Mouse (Mus musculus) stomach, embryonic 14.5 days (tissue): ENCODE measurements around the gene Epha2. TPM values are rescaled to one million over a fixed set of nuclear protein-coding genes. Genes with fewer than 3 reads are reported as not detected.

Source experiments
- ATAC-seq: fragments of 200-750 bp; cut with Nextera tagmentation; 2 replicates; pipeline ENCODE4 v1.8.0; 2017; ENCODE audit warnings: low read depth, moderate TSS enrichment; ENCODE audit not compliant: insufficient number of reproducible peaks, insufficient read depth, low FRiP score
- H3K27ac ChIP-seq: fragments of 300-500 bp; sonication (generic); 2 replicates; pipeline ENCODE4 v1.5.1; 2014; ENCODE audit warnings: mild to moderate bottlenecking, low read length, moderate library complexity, mixed read lengths
- H3K27me3 ChIP-seq: fragments of 300-500 bp; sonication (generic); 2 replicates; pipeline ENCODE4 v1.6.1; 2014; ENCODE audit warnings: low read length, control low read depth, mixed read lengths; ENCODE audit not compliant: control insufficient read depth, insufficient read depth
- H3K36me3 ChIP-seq: fragments of 300-500 bp; sonication (generic); 2 replicates; pipeline ENCODE4 v1.6.1; 2014; ENCODE audit warnings: mild to moderate bottlenecking, control low read depth, low read length, moderate library complexity, mixed read lengths; ENCODE audit not compliant: control insufficient read depth, insufficient read depth
- H3K4me1 ChIP-seq: fragments of 300-500 bp; sonication (generic); 2 replicates; pipeline ENCODE4 v1.6.1; 2014; ENCODE audit warnings: low read length, control low read depth, mixed read lengths; ENCODE audit not compliant: control insufficient read depth, insufficient read depth
- H3K4me2 ChIP-seq: fragments of 300-500 bp; sonication (generic); replicated peaks from 2 replicates; pipeline ENCODE4 v1.6.1; 2014; ENCODE audit warnings: low read depth, low read length, control low read depth
- H3K4me3 ChIP-seq: fragments of 300-500 bp; sonication (generic); 2 replicates; pipeline ENCODE4 v1.5.1; 2014; ENCODE audit warnings: low read depth, low read length, control low read depth
- H3K9ac ChIP-seq: fragments of 300-500 bp; sonication (generic); replicated peaks from 2 replicates; pipeline ENCODE4 v1.6.1; 2014; ENCODE audit warnings: low read depth, mild to moderate bottlenecking, control low read depth, low read length, moderate library complexity, mixed read lengths
- H3K9me3 ChIP-seq: fragments of 300-500 bp; sonication (generic); 2 replicates; pipeline ENCODE4 v1.6.1; 2016; ENCODE audit warnings: low read depth, low read length, control low read depth; ENCODE audit not compliant: control insufficient read depth
- WGBS: fragments of 180-500 bp; shearing (Covaris S2); extraction: QIAGEN DNeasy Blood & Tissue Kit; methylation state at CpG from one replicate; pipeline ENCODE4 v1.1.7; 2014; 5-methylcytosine and 5-hydroxymethylcytosine counted together
- polyA plus RNA-seq: library from polyadenylated mRNA; unstranded; fragments of >200 nt; fragmentation: Nextera tagmentation; extraction: Ambion mirVana; gene quantifications from 2 replicates; pipeline ENCODE4 v1.2.1, GENCODE M21; 2014

The Epha2 gene
- polyA plus RNA-seq, 1 experiment from 2014 or later: 2.8 TPM

GRCm38 (mm10) chr4:141310191-141310606 lies 9.2 kb downstream of the Epha2 start:
- Histone ChIP-seq H3K27me3 (no peaks in the 10 kb centered on the region), H3K4me3 (no peak overlapping the region), H3K9ac (no peak overlapping the region; the same call in 1 of the 2 replicates), H3K36me3 (no peaks in the 10 kb centered on the region; the same call in 1 of the 2 replicates), H3K9me3 (no peaks in the 10 kb centered on the region), H3K4me1 (peaks cover 42% of the 10 kb centered on the region), H3K4me2 (no peak overlapping the region), H3K27ac (peak overlapping the region; percentile 57; the same call in 1 of the 2 replicates)
- 8% methylated on average over 8 of the region's 8 CpGs for WGBS
- ATAC-seq: peak; percentile 48; the same call in 1 of the 2 replicates

GRCm38 (mm10) chr4:141311078-141311477 lies 10.0 kb downstream of the Epha2 start:
- Histone ChIP-seq H3K9me3 (no peaks in the 10 kb centered on the region), H3K4me3 (no peak overlapping the region), H3K9ac (0 out of 2 replicates have a peak overlapping the region, but pooled peaks have one; percentile 10), H3K36me3 (no peaks in the 10 kb centered on the region; the same call in 1 of the 2 replicates), H3K27me3 (no peaks in the 10 kb centered on the region), H3K4me1 (peaks cover 45% of the 10 kb centered on the region), H3K27ac (peak overlapping the region; percentile 78), H3K4me2 (no peak overlapping the region)
- no peak for ATAC-seq
- 61% methylated on average over 7 of the region's 7 CpGs for WGBS

GRCm38 (mm10) chr4:141311506-141311905 lies 10.5 kb downstream of the Epha2 start:
- Histone ChIP-seq H3K9ac (0 out of 2 replicates have a peak overlapping the region, but pooled peaks have one; percentile 10), H3K27me3 (no peaks in the 10 kb centered on the region), H3K4me1 (peaks cover 45% of the 10 kb centered on the region), H3K27ac (peak overlapping the region; percentile 78), H3K36me3 (no peaks in the 10 kb centered on the region; the same call in 1 of the 2 replicates), H3K9me3 (no peaks in the 10 kb centered on the region), H3K4me3 (no peak overlapping the region), H3K4me2 (no peak overlapping the region)
- no peak for ATAC-seq
- 52% methylated on average over 6 of the region's 6 CpGs for WGBS

GRCm38 (mm10) chr4:141311908-141312307 lies 10.9 kb downstream of the Epha2 start:
- WGBS: 72% methylated on average over 2 of the region's 2 CpGs
- Histone ChIP-seq H3K27me3 (no peaks in the 10 kb centered on the region), H3K36me3 (no peaks in the 10 kb centered on the region; the same call in 1 of the 2 replicates), H3K4me2 (no peak overlapping the region), H3K4me3 (no peak overlapping the region), H3K27ac (peak overlapping the region; percentile 78), H3K9me3 (no peaks in the 10 kb centered on the region), H3K9ac (no peak overlapping the region), H3K4me1 (peaks cover 45% of the 10 kb centered on the region)
- ATAC-seq: no peak

GRCm38 (mm10) chr4:141312513-141313131 lies 11.6 kb downstream of the Epha2 start:
- 67% methylated on average over 17 of the region's 17 CpGs for WGBS
- 0 out of 2 replicates have a peak overlapping the region, but pooled peaks have one; percentile 2 for H3K4me2 ChIP-seq

GRCm38 (mm10) chr4:141313481-141313880 lies 12.4 kb downstream of the Epha2 start:
- Histone ChIP-seq H3K27ac (no peak overlapping the region; the same call in 1 of the 2 replicates), H3K9me3 (no peaks in the 10 kb centered on the region), H3K36me3 (peaks cover 4% of the 10 kb centered on the region), H3K4me1 (peaks cover 45% of the 10 kb centered on the region), H3K4me3 (no peak overlapping the region), H3K9ac (no peak overlapping the region), H3K4me2 (no peak overlapping the region), H3K27me3 (no peaks in the 10 kb centered on the region)
- WGBS: 63% methylated on average over 8 of the region's 8 CpGs
- no peak for ATAC-seq

More at GRCm38 (mm10) chr4:141312513-141313131, 11.6 kb downstream of the Epha2 start:
- Histone ChIP-seq H3K27ac (peak overlapping the region; percentile 78; the same call in 1 of the 2 replicates), H3K4me3 (no peak overlapping the region), H3K9me3 (no peaks in the 10 kb centered on the region), H3K36me3 (peaks cover 4% of the 10 kb centered on the region), H3K4me1 (peaks cover 45% of the 10 kb centered on the region), H3K27me3 (no peaks in the 10 kb centered on the region), H3K9ac (no peak overlapping the region)
- peak; percentile 53 for ATAC-seq

GRCm38 (mm10) chr4:141313924-141314323 lies 12.9 kb downstream of the Epha2 start:
- Histone ChIP-seq H3K36me3 (peaks cover 4% of the 10 kb centered on the region), H3K27me3 (no peaks in the 10 kb centered on the region), H3K27ac (peak overlapping the region; percentile 34; the same call in 1 of the 2 replicates), H3K4me1 (peaks cover 45% of the 10 kb centered on the region), H3K9ac (no peak overlapping the region), H3K9me3 (no peaks in the 10 kb centered on the region), H3K4me2 (no peak overlapping the region), H3K4me3 (no peak overlapping the region)
- ATAC-seq: no peak
- 51% methylated on average over 11 of the region's 11 CpGs for WGBS

GRCm38 (mm10) chr4:141314745-141315144 lies 13.7 kb downstream of the Epha2 start:
- Histone ChIP-seq H3K4me2 (no peak overlapping the region), H3K9ac (no peak overlapping the region), H3K27ac (no peak overlapping the region), H3K9me3 (no peaks in the 10 kb centered on the region), H3K36me3 (peaks cover 4% of the 10 kb centered on the region), H3K4me3 (no peak overlapping the region), H3K4me1 (peaks cover 40% of the 10 kb centered on the region), H3K27me3 (no peaks in the 10 kb centered on the region)
- 79% methylated on average over 6 of the region's 6 CpGs for WGBS
- ATAC-seq: no peak
